Mouse (Mus musculus) central nervous system, embryonic 18 days (tissue): Measurements from ENCODE around the gene 1700034I23Rik. TPM values are rescaled to one million over a fixed set of nuclear protein-coding genes. Genes with fewer than 3 reads are reported as not detected.

Experiments used
- polyA plus RNA-seq: library from polyadenylated mRNA; depleted of rRNA; stranded (reverse); fragments of >200 nt; gene quantifications from 2 replicates; pipeline ENCODE4 v1.2.3, GENCODE M21; 2012; rRNA removed

The 1700034I23Rik gene
- polyA plus RNA-seq = 0.09 and 0.13 TPM in 2 replicates

DNA sequence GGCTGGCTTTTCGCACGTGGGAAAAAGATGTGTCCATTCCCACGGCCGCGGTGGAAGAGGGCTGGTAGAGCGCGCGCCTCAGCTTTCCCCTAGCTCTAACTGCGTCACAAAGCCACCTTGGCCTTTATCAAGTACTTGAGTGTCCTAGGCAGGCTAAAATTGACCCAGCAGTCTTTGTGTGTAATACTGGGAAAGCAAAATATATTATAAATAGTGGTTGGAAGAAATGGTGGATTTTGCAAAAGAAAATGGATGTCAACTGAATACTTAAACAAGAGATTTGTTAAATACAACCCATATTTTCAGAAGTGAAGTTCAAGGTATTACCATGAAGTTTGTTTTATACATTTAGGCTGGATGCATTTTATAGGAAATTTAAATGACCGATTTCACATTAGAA lies at the start of gene 1700034I23Rik:
Gene 1700034I23Rik (minus strand): TSS at position 101 of the 400 bp plus-strand sequence.

DNA sequence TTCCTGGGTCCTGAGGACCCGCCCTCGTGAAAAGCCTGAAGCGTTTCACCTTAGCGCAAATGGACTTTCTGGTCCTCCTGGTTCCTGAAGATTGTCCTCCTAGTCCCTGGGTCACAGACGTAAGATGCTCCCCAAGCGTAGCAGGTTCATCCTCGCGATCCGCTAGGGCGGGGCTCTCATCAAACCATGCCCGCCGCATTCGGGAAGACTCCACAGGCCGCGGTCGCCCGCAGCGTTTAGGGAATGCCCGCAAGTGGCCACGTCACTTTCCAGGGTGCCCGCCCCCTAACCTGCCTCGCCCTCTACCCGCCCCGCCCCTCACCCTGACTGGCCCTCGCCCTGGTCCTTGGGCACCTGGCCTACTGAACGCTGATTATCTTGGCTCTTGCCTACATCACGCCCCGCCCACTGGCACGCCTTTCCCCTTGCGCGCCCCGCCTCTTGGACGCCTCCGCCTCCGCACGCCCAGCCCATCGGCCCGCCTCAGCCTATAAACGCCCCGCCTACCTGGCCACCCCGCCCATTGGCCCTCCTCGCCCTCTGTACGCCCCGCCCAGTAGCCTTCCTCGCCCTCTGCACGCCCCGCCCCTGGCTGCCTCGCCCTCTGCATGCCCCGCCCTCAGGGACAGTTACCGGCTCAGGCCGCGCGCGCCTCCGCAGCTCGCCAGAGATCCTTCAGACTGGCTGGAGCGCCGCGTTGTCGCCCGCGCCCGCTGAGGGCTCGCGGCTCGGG lies 47.0 kb upstream of the 1700034I23Rik start, which contains the start of gene Larp1b:
Gene Larp1b (plus strand): TSS at position 659 of the 733 bp plus-strand sequence.

Other genes with a start within 250 kb of the 1700034I23Rik start
- 0.23 and 0.28 TPM in 2 replicates for gene Slc25a31, start 193.7 kb downstream of the 1700034I23Rik start, polyA plus RNA-seq
- 16.2 and 21.1 TPM in 2 replicates for gene Hspa4l, start 158.0 kb downstream of the 1700034I23Rik start, polyA plus RNA-seq
- 9.1 and 10.5 TPM in 2 replicates for gene Plk4, start 102.5 kb downstream of the 1700034I23Rik start, polyA plus RNA-seq
- gene Mfsd8, start 55.7 kb downstream of the 1700034I23Rik start, polyA plus RNA-seq = 14.3 and 16.5 TPM in 2 replicates
- gene Abhd18, start 55.6 kb downstream of the 1700034I23Rik start, polyA plus RNA-seq = 11.3 and 12.0 TPM in 2 replicates
- 10.4 and 12.1 TPM in 2 replicates for gene Larp1b, start 47.3 kb upstream of the 1700034I23Rik start, polyA plus RNA-seq
- 35.2 and 36.3 TPM in 2 replicates for gene Pgrmc2, start 180.5 kb upstream of the 1700034I23Rik start, polyA plus RNA-seq